8 mouse cellular contexts compared by ENCODE assay signal in the genomic region with DNA sequence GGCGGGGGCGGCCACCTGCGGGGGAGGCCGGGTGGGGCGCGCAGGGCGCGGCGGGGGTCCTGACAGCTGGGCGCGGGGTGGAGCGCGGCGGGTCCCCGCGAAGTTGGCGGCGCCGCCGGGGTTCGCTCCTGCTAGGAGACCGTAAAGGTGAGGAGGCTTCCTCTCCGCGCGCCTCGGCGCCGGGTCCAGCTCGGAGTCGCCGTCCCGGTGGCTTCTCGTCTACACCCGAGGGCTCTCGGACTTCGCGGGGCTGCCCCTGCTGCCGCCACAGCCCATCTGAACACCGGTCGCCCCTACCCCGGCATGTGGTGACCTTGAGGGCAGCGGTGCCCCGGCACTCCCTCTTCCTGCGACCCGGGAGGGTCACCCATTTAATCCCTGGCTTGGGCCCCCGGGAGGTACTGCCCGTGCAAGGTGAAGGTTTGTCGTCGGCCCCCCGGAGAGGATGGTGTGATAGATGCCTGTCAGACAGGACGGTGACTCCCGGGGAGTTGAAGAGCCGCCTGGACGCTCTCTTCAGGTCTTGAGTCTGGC. TPM values are rescaled to one million over a fixed set of nuclear protein-coding genes. Genes with fewer than 3 reads are reported as not detected.
DNase-seq lines count a peak whose midpoint lies in the region; ATAC-seq and TF ChIP-seq lines count a peak whose summit lies in the region.

No protein-coding gene starts in this region.

- WGBS in intestine, embryonic 14.5 days, result under 1% methylated on average over 50 of the region's 54 CpGs
- under 1% methylated on average over 43 of the region's 54 CpGs for WGBS in liver, postnatal 0 days (ENCODE audit: insufficient replicate concordance)
- WGBS in olfactory bulb, adult 2 months, result under 1% methylated on average over 42 of the region's 54 CpGs

- H3K4me3 ChIP-seq in intestine, embryonic 14.5 days (ENCODE audit: low read depth, low read length), result peak overlapping the region; percentile 77
- H3K4me3 ChIP-seq in liver, postnatal 0 days (ENCODE audit: low read depth, low read length), result peak overlapping the region; percentile 97
- H3K4me3 ChIP-seq in olfactory bulb, adult 2 months (ENCODE audit: insufficient read depth, low read depth, low read length), result peak overlapping the region; percentile 79

- no peak for TF ChIP-seq POLR2A in olfactory bulb, adult 2 months (IDR thresholded peaks at IDR 0.05; ENCODE audit: insufficient read depth, low read depth, low read length)

- ATAC-seq in intestine, embryonic 14.5 days (replicated peaks; ENCODE audit: low FRiP score, low TSS enrichment, low read depth), result peak; percentile 4; the same call in 1 of the 2 replicates
- no peak for ATAC-seq in liver, postnatal 0 days

- no peaks in the 10 kb centered on the region for H3K36me3 ChIP-seq in intestine, embryonic 14.5 days (ENCODE audit: control insufficient read depth, insufficient read depth, low read length)
- no peaks in the 10 kb centered on the region for H3K36me3 ChIP-seq in liver, postnatal 0 days (replicated peaks; ENCODE audit: insufficient read depth, low read length)

- TF ChIP-seq CTCF in liver, postnatal 0 days (IDR thresholded peaks at IDR 0.05; ENCODE audit: low read depth), result no peak
- no peak for TF ChIP-seq CTCF in olfactory bulb, adult 2 months (IDR thresholded peaks at IDR 0.05; ENCODE audit: insufficient read depth, low read depth, low read length)

- TF ChIP-seq EP300 in liver, postnatal 0 days (IDR thresholded peaks at IDR 0.05; ENCODE audit: low read depth), result no peak

- H3K27me3 ChIP-seq in intestine, embryonic 14.5 days (replicated peaks; ENCODE audit: control insufficient read depth, insufficient read depth, low read length), result no peaks in the 10 kb centered on the region
- no peaks in the 10 kb centered on the region for H3K27me3 ChIP-seq in liver, postnatal 0 days (ENCODE audit: insufficient read depth, low read length)

- H3K4me2 ChIP-seq in intestine, embryonic 14.5 days (ENCODE audit: low read length), result peak overlapping the region; percentile 77
- H3K4me2 ChIP-seq in liver, postnatal 0 days (ENCODE audit: low read depth, low read length), result peak overlapping the region; percentile 99

- H3K27ac ChIP-seq in intestine, embryonic 14.5 days (ENCODE audit: low read depth), result peak overlapping the region; percentile 99
- H3K27ac ChIP-seq in liver, postnatal 0 days (ENCODE audit: low read depth), result peak overlapping the region; percentile 99
- peak overlapping the region; percentile 97 for H3K27ac ChIP-seq in olfactory bulb, adult 2 months (ENCODE audit: insufficient read depth, low read depth, low read length)

- peaks cover 9% of the 10 kb centered on the region; the same call in 1 of the 2 replicates for H3K4me1 ChIP-seq in intestine, embryonic 14.5 days (replicated peaks; ENCODE audit: control insufficient read depth, insufficient read depth, low read length)
- peaks cover 8% of the 10 kb centered on the region for H3K4me1 ChIP-seq in liver, postnatal 0 days (ENCODE audit: insufficient read depth)
- no peaks in the 10 kb centered on the region for H3K4me1 ChIP-seq in olfactory bulb, adult 2 months (ENCODE audit: control insufficient read depth, insufficient read depth, low read length)

- H3K9me3 ChIP-seq in intestine, embryonic 14.5 days (ENCODE audit: control insufficient read depth, low read length), result no peaks in the 10 kb centered on the region
- no peaks in the 10 kb centered on the region for H3K9me3 ChIP-seq in liver, postnatal 0 days (ENCODE audit: low read length)

- DNase-seq in left cerebral cortex, postnatal 4 days, result peak; percentile 56
- no peak for DNase-seq in left cerebral cortex, postnatal 25 days (ENCODE audit: low spot score in 2 of 2)
- peak; percentile 79 for DNase-seq in cerebellum, adult 11-12 months
- peak; percentile 44 for DNase-seq in gastrocnemius, postnatal 14 days
- peak; percentile 72 for DNase-seq in intestine, embryonic 14.5 days (ENCODE audit: low spot score)
- peak; percentile 61 for DNase-seq in liver, postnatal 0 days
- DNase-seq in urinary bladder, postnatal 10 days (ENCODE audit: low spot score), result peak; percentile 27

- H3K9ac ChIP-seq in intestine, embryonic 14.5 days (ENCODE audit: low read length), result peak overlapping the region; percentile 97
- H3K9ac ChIP-seq in liver, postnatal 0 days (replicated peaks), result peak overlapping the region; percentile 97

- intact Hi-C loops in left cerebral cortex, postnatal 4 days (cut with DNase I), result loop anchor here (5.0 to 10.0 kb wide), 2 partner anchors 1071 to 1198 kb away; no protein-coding TSS in a partner anchor
- intact Hi-C loops in left cerebral cortex, postnatal 25 days (cut with DNase I), result loop anchor here (5.0 to 10.0 kb wide), 4 partner anchors 167 to 1198 kb away; no protein-coding TSS in a partner anchor
- intact Hi-C loops in gastrocnemius, postnatal 14 days (cut with DNase I; ENCODE audit: low total_unique reads), result no loop called here

RNA-seq across cellular contexts. Expression of a gene that starts 1.3 kb away (rescaled TPM):
- total RNA-seq in left cerebral cortex, postnatal 4 days (2021), result 100 to 1,000 TPM; 448 to 466 TPM
- total RNA-seq in left cerebral cortex, postnatal 25 days (2021), result 100 to 1,000 TPM; 710 to 765 TPM
- total RNA-seq in gastrocnemius, postnatal 14 days (2021), result 10 to 100 TPM; 55.0 to 55.8 TPM
- polyA plus RNA-seq in intestine, embryonic 14.5 days (2014; fragmentation: Nextera tagmentation; extraction: Ambion mirVana), result 171 and 173 TPM in 2 replicates
- polyA plus RNA-seq in liver, postnatal 0 days (2015; fragmentation: Nextera tagmentation; extraction: Ambion mirVana), result 33.3 and 37.0 TPM in 2 replicates
- 354 and 685 TPM in 2 replicates for polyA plus RNA-seq in olfactory bulb, adult 2 months (2012; ENCODE audit: insufficient read depth, insufficient read length, low replicate concordance, missing spikeins)

Comparison
In these comparisons a context has a peak if more than half of its experiments do, and no peak if none do; other contexts are left out.
1. DNase-seq: peak in left cerebral cortex, postnatal 4 days (single experiment), cerebellum, adult 11-12 months (single experiment), gastrocnemius, postnatal 14 days (single experiment), intestine, embryonic 14.5 days (single experiment), liver, postnatal 0 days (single experiment) and urinary bladder, postnatal 10 days (single experiment); none in left cerebral cortex, postnatal 25 days (0 of 2).
2. RNA of a gene that starts 1.3 kb away (total RNA-seq): 710 to 765 TPM in left cerebral cortex, postnatal 25 days and 448 to 466 TPM in left cerebral cortex, postnatal 4 days; 55.0 to 55.8 TPM in gastrocnemius, postnatal 14 days; every median in the first group is over 4 times any median in the second.
3. Peak in every context shown above with its lines, with median percentiles within 50 percentile points of each other: H3K27ac ChIP-seq and H3K4me3 ChIP-seq.